Mouse (Mus musculus): Measurements from ENCODE around the gene Tmem198b. TPM values are rescaled to one million over a fixed set of nuclear protein-coding genes. Genes with fewer than 3 reads are reported as not detected.

The Tmem198b gene
- 1 to 10 TPM; 4.8 to 5.1 TPM for total RNA-seq (2023)

DNA sequence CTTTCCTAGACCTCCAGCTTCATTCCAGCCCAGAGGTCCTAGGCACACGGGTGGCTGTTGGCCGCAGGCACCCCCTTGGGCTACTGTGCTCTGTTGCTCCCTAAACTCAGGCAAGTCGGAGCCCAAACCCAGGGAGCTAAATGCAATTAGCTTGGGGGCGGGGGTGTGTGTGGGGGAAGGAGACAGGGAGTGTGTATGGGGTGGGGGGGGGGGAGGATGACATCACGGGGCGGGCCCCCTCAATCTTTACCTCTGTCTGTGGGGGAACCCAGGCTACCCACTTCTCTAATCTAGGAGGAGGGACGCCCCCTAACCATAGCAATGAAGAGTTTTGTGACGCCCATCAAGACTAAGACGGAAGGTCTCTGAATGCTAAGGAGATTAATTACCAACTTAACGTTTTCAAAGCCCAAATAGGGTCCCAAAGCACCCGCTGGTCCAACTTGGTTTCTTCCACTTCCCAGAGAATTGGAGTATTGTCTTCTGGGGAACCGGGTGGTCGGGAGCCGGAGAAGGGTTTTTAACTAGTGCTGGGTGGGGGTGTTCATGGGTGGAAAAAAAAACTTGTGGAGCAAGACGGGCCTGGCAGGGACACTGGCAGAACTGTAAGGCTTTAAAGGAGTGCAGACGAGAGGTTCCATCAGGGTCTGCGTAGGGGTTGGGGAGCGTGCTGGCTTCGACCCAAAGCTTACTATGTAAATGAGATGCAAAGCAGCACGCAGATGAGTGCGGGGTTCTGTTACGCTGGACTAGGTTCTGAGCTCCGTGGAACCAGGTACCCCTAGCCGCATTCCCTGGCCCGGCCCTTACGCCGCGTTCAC, at the start of gene Tmem198b:
Gene Tmem198b (minus strand): TSS at position 100 of the 821 bp plus-strand sequence.

DNA sequence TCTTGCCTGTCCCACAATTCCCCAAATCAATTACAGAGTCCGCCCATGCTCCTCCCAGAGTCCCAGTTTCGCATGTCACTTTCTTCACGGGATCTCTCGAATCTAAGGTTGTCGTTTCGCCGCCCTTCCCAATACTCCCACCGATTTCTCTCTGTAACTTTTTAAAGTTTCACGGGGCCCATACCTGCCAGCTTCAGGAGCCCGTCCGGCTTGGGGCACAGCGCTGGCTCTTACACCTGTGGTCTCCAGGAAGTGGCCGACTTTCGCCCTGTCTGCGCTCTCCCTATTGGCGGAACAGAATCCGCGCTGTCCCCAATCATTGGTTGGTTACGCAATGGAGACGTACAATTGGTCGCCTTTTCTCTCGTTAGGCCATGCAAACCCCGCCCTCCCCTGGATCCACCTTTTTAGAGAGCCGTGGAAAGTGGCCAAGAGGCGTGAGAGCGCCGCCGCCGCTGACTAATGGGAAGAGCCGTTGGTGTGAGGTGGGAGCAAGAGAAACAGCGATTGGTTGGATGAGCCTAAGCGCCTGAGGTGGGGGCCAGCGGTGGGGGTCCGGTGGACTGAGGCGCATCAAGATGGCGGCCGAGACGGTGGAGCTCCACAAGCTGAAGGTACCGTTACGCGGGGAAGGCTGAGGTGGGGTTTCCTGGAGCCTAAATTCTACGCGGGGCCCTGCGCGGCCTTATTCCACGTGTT, 17.3 kb upstream of the Tmem198b start, which contains the start of gene Ormdl2:
Gene Ormdl2 (minus strand): TSS at position 288 of the 699 bp plus-strand sequence.

DNA sequence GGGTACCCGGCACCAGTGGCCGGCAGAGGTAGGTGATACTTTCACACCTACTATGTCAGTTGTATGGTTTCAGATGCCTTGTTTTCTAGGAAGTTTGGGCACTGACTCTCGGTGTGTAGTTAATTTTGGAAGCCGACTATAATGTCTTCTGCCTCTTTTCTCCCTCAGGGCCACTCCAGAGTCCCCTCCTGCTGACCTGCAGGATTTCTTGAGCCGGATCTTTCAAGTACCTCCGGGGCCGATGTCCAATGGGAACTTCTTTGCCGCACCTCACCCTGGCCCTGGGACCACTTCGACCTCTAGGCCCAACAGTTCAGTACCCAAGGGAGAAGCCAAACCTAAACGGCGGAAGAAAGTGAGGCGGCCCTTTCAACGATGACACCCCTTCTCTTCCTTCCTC, 12.9 kb upstream of the Tmem198b start, which contains the start of gene Sarnp:
Gene Sarnp (plus strand): TSS at position 301 of the 400 bp plus-strand sequence.

DNA sequence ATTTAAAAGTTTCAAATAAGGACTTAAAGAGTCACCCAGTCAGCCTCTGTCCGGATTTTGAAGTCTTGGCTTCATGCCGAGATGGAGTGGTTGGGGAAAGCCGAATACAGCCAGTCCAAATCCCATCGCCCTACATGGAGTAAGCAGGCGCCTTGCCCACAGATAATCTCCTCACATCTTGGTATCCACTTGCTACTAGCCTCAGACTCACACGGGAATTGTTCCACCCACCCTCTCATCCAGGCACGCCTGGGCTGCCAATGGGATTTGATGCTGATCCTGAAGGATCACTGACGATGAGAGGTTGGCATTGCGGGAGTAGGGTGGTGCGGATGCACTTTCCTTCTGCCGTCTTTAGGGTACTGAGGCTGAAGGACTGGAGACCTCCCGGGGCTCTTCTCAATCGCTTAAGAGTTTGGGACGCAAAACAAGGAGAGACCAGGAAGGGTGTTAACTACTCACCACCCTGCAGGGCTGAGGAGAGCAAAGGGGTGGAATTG, 349 bp downstream of the Tmem198b start, which contains the start of gene Dnajc14:
Gene Dnajc14 (plus strand): TSS at position 292 of the 500 bp plus-strand sequence.

DNA sequence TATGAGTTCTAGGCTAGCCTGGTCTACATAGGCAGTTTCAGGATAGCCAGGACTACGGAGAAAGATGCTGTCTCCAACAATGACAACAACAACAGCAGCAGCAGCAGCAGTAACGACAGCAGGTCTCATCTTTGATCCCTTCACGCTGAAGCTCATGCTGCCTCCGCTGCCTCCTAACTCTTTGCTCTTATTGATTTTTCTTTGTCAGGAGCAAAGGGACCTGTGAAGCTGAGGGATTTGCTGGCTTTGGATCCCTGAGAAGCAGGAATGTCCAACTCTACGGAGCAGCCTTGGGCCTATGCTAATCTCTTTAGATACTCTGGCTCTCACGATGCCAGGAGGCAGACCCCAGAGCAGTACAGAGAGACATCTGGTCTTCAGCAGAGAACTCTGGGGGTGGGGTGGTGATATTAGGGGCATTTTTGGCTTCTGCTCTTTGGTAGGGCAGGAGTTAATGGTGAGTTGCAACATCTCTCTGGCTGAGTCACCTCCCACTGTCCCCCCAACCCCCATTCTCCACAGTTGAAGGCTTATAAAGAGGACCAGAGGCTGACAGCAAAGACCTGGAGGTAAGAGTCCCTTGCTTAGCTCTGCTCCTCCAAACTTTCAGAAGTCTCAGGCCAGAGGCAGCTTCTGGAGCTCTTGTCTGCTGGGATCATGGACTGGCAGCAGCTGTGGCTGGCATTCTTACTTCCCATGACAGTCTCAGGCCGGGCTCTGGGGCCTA, 13.6 kb downstream of the Tmem198b start, which contains the start of gene Mmp19:
Gene Mmp19 (plus strand): TSS at position 513 of the 727 bp plus-strand sequence.

Other genes with a start within 250 kb of the Tmem198b start
- gene Pa2g4, start 238.4 kb downstream of the Tmem198b start, total RNA-seq (2023) = 10 to 100 TPM; 42.7 to 48.3 TPM
- under 1 TPM; 0.49 to 0.58 TPM for gene Erbb3, start 214.7 kb downstream of the Tmem198b start, total RNA-seq (2023)
- gene Rps26, start 177.6 kb downstream of the Tmem198b start, total RNA-seq (2023) = 100 to 1,000 TPM; 471 to 533 TPM
- not detected for gene Ikzf4, start 158.4 kb downstream of the Tmem198b start, total RNA-seq (2023)
- 1 to 10 TPM; 2.3 to 3.2 TPM for gene Suox, start 130.3 kb downstream of the Tmem198b start, total RNA-seq (2023)
- gene Rab5b, start 108.1 kb downstream of the Tmem198b start, total RNA-seq (2023) = 100 to 1,000 TPM; 110 to 114 TPM
- 1 to 10 TPM; 1.6 to 2.2 TPM for gene Pmel, start 100.2 kb downstream of the Tmem198b start, total RNA-seq (2023)
- gene Cdk2, start 99.3 kb downstream of the Tmem198b start, total RNA-seq (2023) = 10 to 100 TPM; 74.7 to 85.8 TPM
- 10 to 100 TPM; 50.1 to 52.9 TPM for gene Dgka, start 59.5 kb downstream of the Tmem198b start, total RNA-seq (2023)
- 10 to 100 TPM; 18.5 to 21.6 TPM for gene Pym1, start 56.5 kb downstream of the Tmem198b start, total RNA-seq (2023)
- gene Mmp19, start 13.5 kb downstream of the Tmem198b start, total RNA-seq (2023) = 1 to 10 TPM; 4.4 to 6.1 TPM
- gene Dnajc14, start 308 bp downstream of the Tmem198b start, total RNA-seq (2023) = 10 to 100 TPM; 67.2 to 71.3 TPM
- 10 to 100 TPM; 33.1 to 39.1 TPM for gene Sarnp, start 13.0 kb upstream of the Tmem198b start, total RNA-seq (2023)
- 10 to 100 TPM; 17.9 to 23.0 TPM for gene Ormdl2, start 17.3 kb upstream of the Tmem198b start, total RNA-seq (2023)
- gene Gdf11, start 87.3 kb upstream of the Tmem198b start, total RNA-seq (2023) = under 1 TPM; 0.15 to 0.20 TPM
- 100 to 1,000 TPM; 129 to 165 TPM for gene Cd63, start 96.6 kb upstream of the Tmem198b start, total RNA-seq (2023)
- 1 to 10 TPM; 5.5 to 6.2 TPM for gene Rdh5, start 118.5 kb upstream of the Tmem198b start, total RNA-seq (2023)
- gene Bloc1s1, start 119.7 kb upstream of the Tmem198b start, total RNA-seq (2023) = 100 to 1,000 TPM; 100 to 105 TPM
- under 1 TPM; 0.13 to 0.42 TPM for gene Itga7, start 129.4 kb upstream of the Tmem198b start, total RNA-seq (2023)
- gene Mettl7b, start 156.6 kb upstream of the Tmem198b start, total RNA-seq (2023) = not detected
- gene Olfr9, start 185.1 kb upstream of the Tmem198b start, total RNA-seq (2023) = not detected
- gene Olfr763, start 206.4 kb upstream of the Tmem198b start, total RNA-seq (2023) = not detected
- not detected for gene Olfr764-ps1, start 235.5 kb upstream of the Tmem198b start, total RNA-seq (2023)
- gene Olfr765, start 245.6 kb upstream of the Tmem198b start, total RNA-seq (2023) = not detected